ENCODE assay signal across 10 mouse cellular contexts in the genomic region with DNA sequence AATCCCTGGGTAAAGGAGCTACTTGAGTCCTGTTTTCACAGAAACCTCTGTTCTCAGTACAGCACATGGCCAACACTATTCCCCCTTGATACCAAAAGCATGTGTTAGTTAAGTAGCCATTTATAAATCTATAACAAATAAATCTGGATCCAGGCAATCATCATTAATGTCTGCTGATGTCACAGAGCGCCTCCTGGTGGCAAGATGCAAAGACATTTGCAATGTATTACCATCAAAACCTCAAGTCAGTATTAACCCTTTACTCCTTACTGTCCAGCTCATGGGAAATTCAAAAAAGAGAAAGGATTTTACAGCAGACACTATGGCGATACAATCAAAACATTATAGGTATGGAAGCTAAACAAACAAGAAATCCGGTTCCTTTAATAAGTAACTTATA.
DNase-seq lines count a peak whose midpoint lies in the region; ATAC-seq and TF ChIP-seq lines count a peak whose summit lies in the region.
"Had no signal": no experiment of that assay in that cellular context is flagged by ENCODE, and none has a peak within 500 bp of the region (broad histone marks: within the 10 kb centered on the region; RNA-seq: fewer than 3 reads in every experiment).

No protein-coding gene starts in this region.

- no peak overlapping the region for H3K4me3 ChIP-seq in liver, embryonic 14.5 days (ENCODE audit: insufficient read depth in 1 of 2, low read depth in 2 of 2, low read length in 2 of 2)
- no peak overlapping the region for H3K4me3 ChIP-seq in liver, embryonic 12.5 days
- H3K4me3 ChIP-seq: hindbrain, embryonic 15.5 days; myocyte had no signal

- TF ChIP-seq CTCF in liver, embryonic 14.5 days (IDR thresholded peaks at IDR 0.05; ENCODE audit: low read depth): peak; percentile 46; the same call in 1 of the 2 replicates

- H3K4me2 ChIP-seq in liver, embryonic 14.5 days (ENCODE audit: low read depth): no peak overlapping the region
- no peak overlapping the region for H3K4me2 ChIP-seq in liver, embryonic 12.5 days
- H3K4me2 ChIP-seq: hindbrain, embryonic 15.5 days had no signal

- no peaks in the 10 kb centered on the region for H3K36me3 ChIP-seq in liver, embryonic 14.5 days (replicated peaks; ENCODE audit: control insufficient read depth, insufficient read depth, low read depth)
- no peaks in the 10 kb centered on the region for H3K36me3 ChIP-seq in liver, embryonic 12.5 days
- H3K36me3 ChIP-seq: hindbrain, embryonic 15.5 days had no signal

- TF ChIP-seq EP300 in liver, embryonic 14.5 days (IDR thresholded peaks at IDR 0.05; ENCODE audit: low read depth): no peak

- H3K9me3 ChIP-seq in liver, embryonic 14.5 days (ENCODE audit: control insufficient read depth, low read length): no peaks in the 10 kb centered on the region
- no peaks in the 10 kb centered on the region for H3K9me3 ChIP-seq in liver, embryonic 12.5 days (replicated peaks)
- H3K9me3 ChIP-seq: hindbrain, embryonic 15.5 days had no signal

- no peaks in the 10 kb centered on the region for H3K4me1 ChIP-seq in liver, embryonic 14.5 days (replicated peaks; ENCODE audit: control insufficient read depth in 2 of 2, insufficient read depth in 2 of 2, low read length in 1 of 2)
- H3K4me1 ChIP-seq in liver, embryonic 12.5 days: no peaks in the 10 kb centered on the region
- H3K4me1 ChIP-seq: hindbrain, embryonic 15.5 days had no signal

- no peaks in the 10 kb centered on the region for H3K27me3 ChIP-seq in liver, embryonic 14.5 days (ENCODE audit: control insufficient read depth, insufficient read depth, low read length)
- H3K27me3 ChIP-seq in liver, embryonic 12.5 days (replicated peaks): no peaks in the 10 kb centered on the region
- H3K27me3 ChIP-seq: hindbrain, embryonic 15.5 days had no signal

- no peak for ATAC-seq in liver, embryonic 14.5 days (ENCODE audit: insufficient read depth)
- no peak for ATAC-seq in liver, embryonic 12.5 days
- ATAC-seq in megakaryocyte progenitor cell, adult 5-6 weeks (replicated peaks; ENCODE audit: poor library complexity): peak; percentile 78

- no peak overlapping the region for H3K27ac ChIP-seq in liver, embryonic 14.5 days
- H3K27ac ChIP-seq in liver, embryonic 12.5 days: no peak overlapping the region
- H3K27ac ChIP-seq: hindbrain, embryonic 15.5 days had no signal

- WGBS in liver, embryonic 14.5 days (ENCODE audit: insufficient replicate concordance): 45% methylated on average over 3 of the region's 3 CpGs
- WGBS in liver, embryonic 12.5 days (ENCODE audit: insufficient replicate concordance): 54% methylated on average over 3 of the region's 3 CpGs

- no peak overlapping the region for H3K9ac ChIP-seq in liver, embryonic 14.5 days (replicated peaks)
- no peak overlapping the region for H3K9ac ChIP-seq in liver, embryonic 12.5 days
- H3K9ac ChIP-seq: hindbrain, embryonic 15.5 days had no signal

- DNase-seq in embryo, embryonic 10 days (ENCODE audit: low spot score): peak; percentile 30
- DNase-seq in embryo, embryonic 9.5 days (ENCODE audit: extremely low spot score): no peak
- DNase-seq in liver, embryonic 14.5 days (ENCODE audit: low read depth in 3 of 3, low spot score in 3 of 3): peak in 1 of 3 experiments; percentile 1
- peak; percentile 23 for DNase-seq in T-cell, adult 2 months (ENCODE audit: low spot score)
- DNase-seq in frontal cortex, postnatal 14 days (ENCODE audit: low spot score in 2 of 2): no peak
- no peak for DNase-seq in frontal cortex, postnatal 25 days (ENCODE audit: low spot score in 2 of 2)

Comparison
In these comparisons a context has a peak if more than half of its experiments do, and no peak if none do; other contexts are left out.
1. DNase-seq: peak in embryo, embryonic 10 days (single experiment) and T-cell, adult 2 months (single experiment); none in embryo, embryonic 9.5 days (single experiment), frontal cortex, postnatal 14 days (0 of 2) and frontal cortex, postnatal 25 days (0 of 2).